Mouse (Mus musculus): ENCODE measurements around the gene Mpp2.

GRCm38 (mm10) chr11:102016136-102016535, 72.2 kb downstream of the Mpp2 start:
- TF ChIP-seq TAL1 (IDR thresholded peaks at IDR 0.05; ENCODE audit: low read length) (no peak), GATA1 (IDR thresholded peaks at IDR 0.05; ENCODE audit: low read length) (no peak)
